Mouse (Mus musculus) heart, adult 8-10 months (tissue): ENCODE results near the gene Gm28919. TPM values are rescaled to one million over a fixed set of nuclear protein-coding genes. Genes with fewer than 3 reads are reported as not detected.
"Not testable (repeated sequence)": the region's sequence is repeated elsewhere in the genome, so short reads cannot be mapped to it uniquely, and the experiment has no call there.

Source experiments
- DNase-seq: peaks from one replicate; pipeline ENCODE4 v3.0.0; 2022; ENCODE audit warnings: low spot score
- total RNA-seq, 4 experiments: library from RNA; stranded (reverse); gene quantifications; 2 replicates each; pipeline ENCODE4 v1.2.4; 2022

Gm28919 gene
- not detected for total RNA-seq

GRCm38 (mm10) chrY:6583246-6583645 is at the start of gene Gm28919:
TSS of gene Gm28919 (plus strand) at chrY:6583546.
- DNase-seq: not testable (repeated sequence)

Other genes starting within 250 kb of the Gm28919 start
- not detected for gene Gm21719, start 99.3 kb downstream of the Gm28919 start, total RNA-seq